Mouse (Mus musculus): ENCODE results near the gene Gabrd. TPM values are rescaled to one million over a fixed set of nuclear protein-coding genes. Genes with fewer than 3 reads are reported as not detected.
"Not testable (repeated sequence)": the region's sequence is repeated elsewhere in the genome, so short reads cannot be mapped to it uniquely, and the experiment has no call there.

Gene Gabrd
- polyA plus RNA-seq, 1 experiment = 0.02 TPM

DNA sequence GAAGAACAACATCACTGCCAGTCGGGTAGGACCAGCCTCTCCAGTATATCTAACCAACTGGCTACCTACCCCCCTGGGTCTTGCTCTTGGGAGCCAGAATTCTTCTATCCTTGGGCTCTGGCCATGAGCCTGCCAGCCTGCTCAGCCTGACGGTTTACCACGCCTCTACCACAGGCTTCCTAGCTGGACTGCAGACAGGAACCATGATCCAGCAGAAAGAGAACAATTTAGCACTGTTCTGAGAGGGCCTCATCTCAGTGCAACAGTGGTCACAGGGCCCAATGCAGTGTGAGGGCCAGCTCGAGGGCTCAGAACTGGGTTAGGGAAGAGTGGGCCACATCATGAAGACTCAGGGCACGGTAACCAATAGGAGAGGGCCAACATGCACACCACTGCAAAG lies 26.1 kb upstream of the Gabrd start:
- no peaks in the 10 kb centered on the region for H3K36me3 ChIP-seq (ENCODE audit: control insufficient read depth, insufficient read depth, low read length)
- no peak overlapping the region for H3K4me3 ChIP-seq (ENCODE audit: extremely low read depth, insufficient read depth, insufficient read length)
- DNase-seq (ENCODE audit: low read depth in 1 of 2, low spot score in 2 of 2) = no peak
- 59% methylated on average over 5 of the region's 5 CpGs for WGBS
- TF ChIP-seq POLR2A (IDR thresholded peaks at IDR 0.05; ENCODE audit: low read depth, low read length) (no peak), CTCF (IDR thresholded peaks at IDR 0.05; ENCODE audit: extremely low read depth, insufficient read depth, insufficient read length, insufficient replicate concordance) (no peak)
- no peak overlapping the region for H3K27ac ChIP-seq (ENCODE audit: insufficient read depth, low read length)
- no peaks in the 10 kb centered on the region for H3K4me1 ChIP-seq (ENCODE audit: control insufficient read depth, insufficient read depth, insufficient read length)
- H3K27me3 ChIP-seq (ENCODE audit: control insufficient read depth, insufficient read depth, low read length) = no peaks in the 10 kb centered on the region

DNA sequence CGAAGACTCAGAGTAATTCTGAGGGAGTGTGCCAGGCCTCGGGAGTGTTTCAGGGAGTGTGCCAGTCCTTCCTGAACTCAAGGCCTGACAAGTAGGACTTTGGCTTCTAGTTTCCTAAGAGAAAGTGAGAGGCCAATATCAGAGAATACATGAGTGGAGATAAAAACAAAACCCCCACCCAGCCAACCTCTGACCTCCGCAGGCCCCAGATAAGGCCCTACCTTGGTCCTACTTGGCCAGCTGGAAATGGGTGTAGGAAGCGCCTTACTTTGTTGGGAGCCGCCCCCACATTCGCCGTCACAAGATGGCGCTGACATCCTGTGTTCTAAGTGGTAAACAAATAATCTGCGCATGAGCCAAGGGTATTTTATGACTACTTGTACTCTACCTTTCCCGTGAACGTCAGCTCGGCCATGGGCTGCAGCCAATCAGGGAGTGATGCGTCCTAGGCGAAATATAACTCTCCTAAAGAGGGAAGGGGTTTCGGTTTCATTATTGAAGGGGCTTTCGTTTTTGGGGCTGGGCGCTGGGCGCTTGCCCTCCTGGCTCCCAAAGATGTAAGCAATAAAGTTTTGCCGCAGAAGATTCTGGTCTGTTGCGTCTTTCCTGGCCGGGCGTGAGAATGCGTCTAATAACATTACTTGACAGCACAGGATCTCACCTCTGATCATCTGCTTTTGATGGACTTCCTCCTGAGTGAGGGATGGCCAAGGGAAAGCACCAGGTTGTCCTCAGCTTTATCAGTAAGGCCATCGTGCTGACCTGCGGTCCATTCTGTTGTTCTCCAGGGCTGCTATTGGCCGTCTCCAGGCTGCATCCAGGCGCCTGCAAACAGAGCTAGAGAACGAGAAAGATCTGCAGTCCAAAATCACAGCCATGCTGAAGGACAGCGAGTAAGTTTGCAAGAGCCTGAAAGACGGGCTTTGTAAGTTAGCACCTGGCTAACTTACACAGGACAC lies 23.8 kb upstream of the Gabrd start:
- not testable (repeated sequence) for H3K36me3 ChIP-seq (ENCODE audit: control insufficient read depth, insufficient read depth, low read length); H3K4me1 ChIP-seq (ENCODE audit: control insufficient read depth, insufficient read depth, insufficient read length); H3K27me3 ChIP-seq (ENCODE audit: control insufficient read depth, insufficient read depth, low read length); DNase-seq (ENCODE audit: low read depth in 1 of 2, low spot score in 2 of 2); H3K27ac ChIP-seq (ENCODE audit: insufficient read depth, low read length)
- peak overlapping the region; percentile 26 for H3K4me3 ChIP-seq (ENCODE audit: extremely low read depth, insufficient read depth, insufficient read length)
- 84% methylated on average over 23 of the region's 30 CpGs for WGBS

DNA sequence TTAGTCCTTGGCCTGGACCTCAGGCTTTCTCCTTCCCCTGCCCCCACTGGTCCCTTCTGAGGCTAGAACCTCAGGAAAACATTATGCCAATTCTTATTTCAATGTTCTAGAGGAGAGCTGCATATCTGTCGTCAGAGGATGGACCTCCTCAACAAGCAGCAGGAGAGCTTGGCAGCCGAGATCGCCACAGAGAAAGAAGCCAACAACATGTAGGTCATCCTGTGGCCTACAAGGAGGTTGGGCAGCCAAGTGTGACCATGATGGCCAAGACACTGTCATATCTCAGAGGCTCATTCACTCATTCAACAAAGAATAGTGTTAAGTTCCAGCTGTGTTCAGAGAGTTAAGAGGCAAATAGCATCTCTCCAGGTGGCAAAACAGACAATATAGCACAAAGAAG lies 22.2 kb upstream of the Gabrd start:
- Histone ChIP-seq H3K27me3 (ENCODE audit: control insufficient read depth, insufficient read depth, low read length) (no peaks in the 10 kb centered on the region), H3K27ac (ENCODE audit: insufficient read depth, low read length) (no peak overlapping the region), H3K4me3 (ENCODE audit: extremely low read depth, insufficient read depth, insufficient read length) (no peak overlapping the region), H3K4me1 (ENCODE audit: control insufficient read depth, insufficient read depth, insufficient read length) (no peaks in the 10 kb centered on the region), H3K36me3 (ENCODE audit: control insufficient read depth, insufficient read depth, low read length) (no peaks in the 10 kb centered on the region)
- TF ChIP-seq POLR2A (IDR thresholded peaks at IDR 0.05; ENCODE audit: low read depth, low read length) (no peak), CTCF (IDR thresholded peaks at IDR 0.05; ENCODE audit: extremely low read depth, insufficient read depth, insufficient read length, insufficient replicate concordance) (no peak)
- DNase-seq (ENCODE audit: low read depth in 1 of 2, low spot score in 2 of 2) = no peak
- WGBS = 89% methylated on average over 3 of the region's 3 CpGs

DNA sequence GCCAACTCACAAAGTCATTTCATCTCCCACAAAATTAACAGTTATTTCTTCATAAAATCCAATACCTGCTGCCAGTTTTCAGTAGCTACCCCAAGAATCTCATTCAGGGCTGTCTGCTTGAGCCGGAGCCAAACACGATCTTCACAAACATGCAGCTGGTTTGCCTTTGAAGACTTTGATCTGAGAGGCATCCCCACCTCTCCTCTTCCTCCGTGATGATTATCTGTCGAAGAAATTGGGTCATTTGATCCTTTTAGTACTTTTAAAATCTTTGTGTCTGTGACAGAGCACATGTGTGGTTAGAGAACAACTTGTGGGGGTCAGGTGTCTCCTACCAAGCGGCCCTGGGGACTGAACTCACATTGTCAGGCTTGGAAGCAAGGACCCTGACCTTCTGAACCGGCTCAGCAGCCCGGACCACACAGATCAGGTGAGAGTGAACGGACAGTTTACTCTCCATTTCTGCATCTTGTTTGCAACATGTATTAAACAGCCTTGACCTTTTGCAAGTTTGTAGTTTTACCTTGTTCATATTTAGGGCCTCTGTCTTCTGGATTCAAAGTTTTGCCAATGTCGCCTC lies 16.8 kb upstream of the Gabrd start:
- WGBS = 66% methylated on average over 9 of the region's 9 CpGs
- H3K4me1 ChIP-seq (ENCODE audit: control insufficient read depth, insufficient read depth, insufficient read length) = no peaks in the 10 kb centered on the region
- H3K27ac ChIP-seq (ENCODE audit: insufficient read depth, low read length) = no peak overlapping the region
- no peak for DNase-seq (ENCODE audit: low read depth in 1 of 2, low spot score in 2 of 2)
- no peaks in the 10 kb centered on the region for H3K36me3 ChIP-seq (ENCODE audit: control insufficient read depth, insufficient read depth, low read length)
- H3K4me3 ChIP-seq (ENCODE audit: extremely low read depth, insufficient read depth, insufficient read length) = no peak overlapping the region
- TF ChIP-seq CTCF (IDR thresholded peaks at IDR 0.05; ENCODE audit: extremely low read depth, insufficient read depth, insufficient read length, insufficient replicate concordance) (no peak), POLR2A (IDR thresholded peaks at IDR 0.05; ENCODE audit: low read depth, low read length) (no peak)
- H3K27me3 ChIP-seq (ENCODE audit: control insufficient read depth, insufficient read depth, low read length) = no peaks in the 10 kb centered on the region

DNA sequence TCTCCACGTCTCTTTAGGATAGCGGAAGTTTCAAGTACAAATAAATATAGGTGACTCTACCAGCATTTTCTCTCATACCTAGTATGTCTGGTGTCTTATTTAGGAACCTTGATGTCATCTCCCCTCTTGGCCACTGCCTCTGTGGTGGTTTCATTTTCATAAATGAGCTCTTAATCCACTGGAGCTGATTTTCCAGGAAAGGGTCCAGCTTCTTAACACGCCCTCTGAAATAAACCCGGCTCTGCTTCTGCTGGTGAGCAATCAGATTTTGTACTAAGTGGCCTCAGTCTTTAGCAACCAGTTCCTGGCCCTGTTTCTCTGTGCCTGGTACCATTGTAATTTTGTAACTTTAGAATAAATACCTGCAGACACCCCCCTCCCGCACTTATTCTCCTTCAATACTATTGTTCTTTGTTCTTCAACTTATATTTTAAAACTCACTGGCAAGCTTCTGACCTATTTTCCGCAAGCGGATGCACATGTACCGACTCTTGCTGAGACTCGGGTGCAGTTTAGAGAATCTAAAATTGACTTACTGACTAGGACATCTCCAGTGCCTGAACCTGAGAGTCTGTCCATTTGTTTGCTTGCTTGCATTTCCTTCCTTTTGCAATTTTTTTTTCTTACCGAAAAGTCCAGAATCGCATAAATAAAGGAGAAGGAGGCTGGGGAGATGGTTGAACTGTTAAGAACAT lies 15.9 kb upstream of the Gabrd start:
- H3K36me3 ChIP-seq (ENCODE audit: control insufficient read depth, insufficient read depth, low read length) = no peaks in the 10 kb centered on the region
- no peak for DNase-seq (ENCODE audit: low read depth in 1 of 2, low spot score in 2 of 2)
- peaks cover 2% of the 10 kb centered on the region; the same call in 1 of the 2 replicates for H3K27me3 ChIP-seq (ENCODE audit: control insufficient read depth, insufficient read depth, low read length)
- WGBS = 77% methylated on average over 11 of the region's 11 CpGs
- no peak overlapping the region for H3K4me3 ChIP-seq (ENCODE audit: extremely low read depth, insufficient read depth, insufficient read length)
- TF ChIP-seq POLR2A (IDR thresholded peaks at IDR 0.05; ENCODE audit: low read depth, low read length) = no peak
- no peak for TF ChIP-seq CTCF (IDR thresholded peaks at IDR 0.05; ENCODE audit: extremely low read depth, insufficient read depth, insufficient read length, insufficient replicate concordance)
- H3K4me1 ChIP-seq (ENCODE audit: control insufficient read depth, insufficient read depth, insufficient read length) = no peaks in the 10 kb centered on the region
- H3K27ac ChIP-seq (ENCODE audit: insufficient read depth, low read length) = no peak overlapping the region

DNA sequence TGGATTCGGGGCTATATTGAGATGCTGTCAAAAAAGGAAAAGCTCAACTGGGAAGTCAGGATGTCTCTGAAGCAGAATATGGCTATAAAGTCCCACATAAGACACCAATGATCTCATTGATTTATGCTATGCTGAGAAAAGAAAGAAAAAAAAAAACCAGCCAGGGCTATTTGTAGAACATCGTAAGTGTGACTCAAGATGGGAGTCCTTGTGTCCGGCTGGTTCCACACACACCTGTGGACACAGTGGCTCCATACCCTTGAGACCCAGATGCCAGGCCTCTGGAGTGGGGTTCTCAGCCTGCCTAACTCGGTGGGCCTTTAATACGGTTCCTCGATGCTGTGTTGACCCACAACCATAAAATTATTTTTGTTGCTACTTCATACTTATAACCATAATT lies 14.2 kb upstream of the Gabrd start:
- no peak overlapping the region for H3K4me3 ChIP-seq (ENCODE audit: extremely low read depth, insufficient read depth, insufficient read length)
- H3K27ac ChIP-seq (ENCODE audit: insufficient read depth, low read length) = no peak overlapping the region
- WGBS = 88% methylated on average over 6 of the region's 6 CpGs
- H3K36me3 ChIP-seq (ENCODE audit: control insufficient read depth, insufficient read depth, low read length) = no peaks in the 10 kb centered on the region
- H3K27me3 ChIP-seq (ENCODE audit: control insufficient read depth, insufficient read depth, low read length) = peaks cover 2% of the 10 kb centered on the region; the same call in 1 of the 2 replicates
- H3K4me1 ChIP-seq (ENCODE audit: control insufficient read depth, insufficient read depth, insufficient read length) = no peaks in the 10 kb centered on the region
- TF ChIP-seq CTCF (IDR thresholded peaks at IDR 0.05; ENCODE audit: extremely low read depth, insufficient read depth, insufficient read length, insufficient replicate concordance) (no peak), POLR2A (IDR thresholded peaks at IDR 0.05; ENCODE audit: low read depth, low read length) (no peak)
- no peak for DNase-seq (ENCODE audit: low read depth in 1 of 2, low spot score in 2 of 2)

Measured in spleen, adult 2 months (tissue).